Mouse (Mus musculus): ENCODE results near the gene Tnrc6b.
"Not testable (repeated sequence)": the region's sequence is repeated elsewhere in the genome, so short reads cannot be mapped to it uniquely, and the experiment has no call there.

Tnrc6b gene

DNA sequence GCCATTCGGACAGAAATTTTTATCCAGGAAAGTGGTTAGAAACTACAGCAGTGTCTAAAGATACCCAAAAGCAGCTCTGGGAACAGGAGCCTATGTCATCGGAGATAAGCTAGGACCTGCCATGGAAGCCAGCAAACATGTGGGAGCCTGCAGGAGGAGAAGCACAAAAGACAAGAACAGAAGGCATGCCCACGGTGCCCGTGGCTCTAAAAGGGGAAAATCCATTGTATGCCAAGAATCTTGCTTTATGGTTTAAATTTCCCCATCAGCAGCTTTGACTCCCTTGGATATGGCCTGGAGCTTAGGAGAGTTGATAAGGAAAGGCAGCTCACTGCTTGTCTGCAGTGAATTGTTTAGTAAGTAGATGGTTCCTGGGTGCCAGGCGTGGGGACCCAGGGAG lies 8.2 kb upstream of the Tnrc6b start:
- DNase-seq (ENCODE audit: low read depth), result no peak

DNA sequence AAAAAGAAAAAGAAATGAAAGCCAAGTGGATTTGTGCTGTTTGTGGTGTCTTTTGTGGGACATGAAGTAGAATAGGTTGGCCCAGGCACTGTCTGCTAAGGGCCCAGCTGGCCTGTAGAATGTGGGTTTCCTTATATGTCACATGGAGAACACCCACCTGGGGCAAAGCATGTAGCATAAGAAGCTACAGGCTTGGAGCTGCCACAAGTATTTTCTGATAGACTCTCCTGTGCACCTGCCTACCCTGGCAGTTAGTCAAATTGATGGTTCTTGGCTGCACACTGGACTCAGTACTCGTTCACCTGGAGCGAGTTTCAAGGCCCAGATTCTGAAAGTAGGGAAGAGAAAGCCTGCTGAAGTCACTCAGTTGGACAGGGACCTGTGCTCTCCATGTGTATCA lies 7.6 kb upstream of the Tnrc6b start:
- DNase-seq (ENCODE audit: low read depth), result no peak

DNA sequence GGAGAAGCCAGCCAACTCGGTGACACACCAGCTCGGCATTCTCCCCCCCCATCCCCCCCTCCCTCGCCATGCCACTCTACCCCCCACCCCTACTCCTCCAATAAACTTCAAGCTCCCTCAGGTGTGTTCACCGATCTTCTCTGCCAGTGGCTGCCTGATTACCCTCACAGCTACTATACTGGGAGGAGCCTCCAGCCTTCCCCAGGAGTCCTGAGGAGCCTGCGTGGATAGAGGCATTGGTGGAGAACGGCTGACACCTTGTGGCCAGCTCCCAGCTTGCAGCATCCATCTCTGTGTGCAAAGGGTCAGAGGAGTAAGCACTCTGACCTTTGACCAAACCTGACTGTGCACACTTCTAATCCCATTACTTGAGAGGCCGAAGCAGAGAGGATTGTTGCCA lies 6.8 kb upstream of the Tnrc6b start:
- peak; percentile 62 for DNase-seq (ENCODE audit: low read depth)

DNA sequence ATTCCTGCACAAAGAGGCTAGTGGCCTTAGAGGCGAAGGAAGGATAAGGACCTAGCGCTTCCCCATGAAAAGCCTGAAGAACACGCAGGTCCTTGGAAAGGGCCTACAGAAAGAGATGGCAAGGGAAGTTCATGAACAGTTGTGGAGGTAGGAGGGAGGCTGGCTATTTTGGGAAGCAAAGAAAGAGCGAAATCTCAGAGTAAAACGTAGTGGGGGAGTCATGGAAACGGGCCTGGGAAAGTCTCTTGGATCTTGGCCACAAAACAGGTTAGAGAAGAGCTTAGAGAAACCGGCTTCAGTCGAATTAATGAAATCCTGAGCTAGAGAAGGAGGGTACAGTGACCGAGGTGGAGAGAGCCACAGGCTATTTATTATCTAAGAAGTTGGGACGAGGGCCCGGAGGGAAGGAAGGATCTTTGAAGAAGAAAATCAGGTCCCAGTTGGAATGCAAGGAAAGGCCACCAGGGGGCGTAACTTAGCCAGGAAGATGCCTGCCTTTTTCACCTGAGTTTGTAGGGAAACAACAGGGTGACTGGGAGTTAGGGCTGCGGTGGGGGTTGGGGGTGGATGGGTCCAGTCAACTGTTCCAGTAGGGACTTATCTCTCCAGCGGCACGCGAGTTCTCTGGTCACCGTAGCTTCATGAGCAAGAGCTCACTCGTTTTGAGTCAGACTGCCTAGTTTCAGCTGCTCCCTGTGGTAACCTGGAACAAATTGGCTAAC lies 5.1 kb upstream of the Tnrc6b start:
- peak; percentile 75 for DNase-seq (ENCODE audit: low read depth)

DNA sequence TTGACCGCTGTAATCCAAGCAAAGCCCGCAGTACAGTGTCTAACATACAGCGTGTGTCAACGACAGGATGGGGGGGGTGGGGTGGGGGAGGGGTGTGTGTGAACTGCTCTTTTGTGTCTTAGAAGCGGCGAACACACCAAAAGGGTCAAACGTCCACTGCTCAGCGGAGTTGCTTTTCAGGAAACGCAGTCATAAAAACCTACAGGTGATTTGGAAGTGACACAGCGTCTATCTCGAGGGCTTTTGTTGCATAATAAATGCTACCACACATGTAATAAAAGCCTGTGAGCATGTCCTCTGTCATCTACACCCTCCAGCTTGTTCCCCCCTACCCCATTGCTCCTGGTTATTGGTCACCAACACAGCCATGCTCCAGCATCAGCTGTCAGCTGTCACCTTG lies 4.5 kb upstream of the Tnrc6b start:
- DNase-seq (ENCODE audit: low read depth), result no peak

DNA sequence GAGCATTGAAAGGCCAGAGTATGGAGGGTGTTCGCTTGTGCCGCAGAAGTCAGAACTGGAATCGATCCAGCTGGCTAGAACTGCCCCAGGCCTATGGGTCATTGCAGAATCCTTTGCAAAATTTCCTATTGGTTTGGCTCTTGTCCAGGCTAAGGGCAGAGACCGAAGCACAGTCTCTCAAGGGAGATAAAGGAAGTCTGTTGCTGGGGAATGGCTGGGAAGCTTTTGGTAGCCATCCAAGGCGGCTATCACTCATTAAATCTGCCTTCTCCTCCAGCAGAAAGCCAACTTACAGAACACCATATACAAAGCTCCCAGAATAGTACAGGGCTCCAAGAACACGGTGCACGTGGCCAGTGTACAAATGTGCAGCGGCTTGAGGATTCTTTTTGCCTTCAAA lies 4.0 kb upstream of the Tnrc6b start:
- DNase-seq (ENCODE audit: low read depth), result no peak

DNA sequence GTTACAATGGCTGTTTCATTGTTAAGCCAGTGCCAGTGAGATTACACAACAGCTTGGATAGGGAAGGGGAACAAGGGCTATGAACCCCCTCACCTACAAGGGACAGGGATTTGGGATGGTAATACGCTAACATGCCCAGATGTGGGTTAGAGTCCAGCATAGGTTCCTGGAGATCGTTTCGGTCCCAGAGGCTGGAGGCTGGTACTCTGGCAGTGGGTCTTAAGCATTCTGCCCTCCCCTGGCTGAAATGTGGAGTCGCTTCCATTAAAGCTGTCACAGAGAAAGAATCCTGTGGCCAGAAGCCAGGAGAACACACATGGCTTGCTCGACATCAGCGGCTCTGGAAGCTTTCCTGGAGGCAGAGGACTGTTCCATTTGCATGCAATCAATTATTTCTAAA lies 1.5 kb upstream of the Tnrc6b start:
- DNase-seq (ENCODE audit: low read depth), result no peak

DNA sequence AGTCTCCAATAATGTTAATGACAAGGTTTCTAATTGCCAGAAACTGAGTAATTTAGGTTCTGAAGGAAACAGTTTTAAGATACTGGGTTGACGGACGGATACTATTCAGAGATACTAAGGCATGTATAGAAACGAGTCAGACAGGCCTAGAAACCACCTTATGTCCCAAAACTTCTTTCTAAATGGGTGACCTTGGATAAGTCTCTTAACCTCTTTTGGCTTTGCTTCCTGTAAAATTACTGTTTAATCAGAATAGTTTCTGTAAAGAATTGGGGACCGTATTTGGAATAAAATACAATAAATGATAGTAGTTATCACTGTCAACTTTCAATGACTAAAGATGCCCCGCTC lies 881 bp upstream of the Tnrc6b start:
- no peak for DNase-seq (ENCODE audit: low read depth)

DNA sequence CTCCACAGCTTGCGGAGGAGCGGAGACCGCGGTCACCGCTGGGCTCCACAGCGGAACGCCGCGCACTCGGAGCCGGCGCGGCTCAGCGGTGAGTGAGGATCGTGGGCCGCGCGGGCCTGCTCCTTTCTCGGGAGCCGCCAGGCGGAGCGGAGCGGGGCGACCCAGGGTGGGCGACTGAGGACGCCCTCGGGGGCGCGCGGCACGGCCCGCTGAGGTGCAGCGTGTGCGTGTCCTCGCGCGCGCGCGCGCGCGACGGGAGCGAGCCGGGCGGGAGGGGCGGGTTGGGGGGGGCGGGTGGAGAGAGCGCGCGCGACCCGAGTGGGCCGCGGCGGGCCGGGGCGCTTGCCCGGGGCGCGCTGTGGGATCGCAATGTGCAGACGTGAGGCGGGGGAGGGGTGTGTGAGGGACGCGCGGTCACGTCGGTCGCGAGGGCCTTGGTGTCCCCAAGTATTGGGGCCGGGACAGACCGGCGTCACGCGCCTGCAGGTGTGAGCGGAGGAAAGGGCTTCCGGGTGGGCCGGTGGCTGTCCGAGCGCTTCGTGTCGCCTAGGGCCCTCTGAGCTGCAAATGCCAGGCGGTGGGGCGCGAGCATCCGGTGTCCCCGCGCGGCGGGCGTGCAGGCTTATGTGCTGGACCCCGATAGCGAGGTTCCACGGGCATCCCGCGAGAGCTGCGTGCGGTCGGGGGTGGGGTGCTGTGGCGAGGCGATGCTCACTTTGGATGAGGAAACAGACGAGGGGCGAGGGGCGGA lies 463 bp downstream of the Tnrc6b start:
- no peak for DNase-seq (ENCODE audit: low read depth)

DNA sequence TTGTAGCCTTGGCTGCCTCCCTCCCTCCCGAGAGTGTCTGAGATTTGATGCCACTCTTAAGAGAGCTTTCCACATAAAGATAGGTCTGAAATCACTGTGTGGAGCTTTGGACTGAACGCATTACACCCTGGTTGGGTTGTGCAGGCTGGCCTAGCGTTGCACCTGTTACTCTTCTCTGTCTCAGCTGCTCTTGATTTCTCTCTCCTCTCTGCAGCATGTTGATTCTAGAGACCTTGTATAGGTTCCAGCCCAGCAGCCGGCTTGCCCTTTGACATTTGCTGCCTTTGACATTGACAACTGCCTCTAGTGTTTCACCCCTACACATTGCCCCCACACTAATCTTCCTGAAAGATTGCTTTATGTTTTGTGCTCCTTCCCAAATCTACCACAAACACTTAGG lies 3.2 kb downstream of the Tnrc6b start:
- no peak for DNase-seq (ENCODE audit: low read depth)

DNA sequence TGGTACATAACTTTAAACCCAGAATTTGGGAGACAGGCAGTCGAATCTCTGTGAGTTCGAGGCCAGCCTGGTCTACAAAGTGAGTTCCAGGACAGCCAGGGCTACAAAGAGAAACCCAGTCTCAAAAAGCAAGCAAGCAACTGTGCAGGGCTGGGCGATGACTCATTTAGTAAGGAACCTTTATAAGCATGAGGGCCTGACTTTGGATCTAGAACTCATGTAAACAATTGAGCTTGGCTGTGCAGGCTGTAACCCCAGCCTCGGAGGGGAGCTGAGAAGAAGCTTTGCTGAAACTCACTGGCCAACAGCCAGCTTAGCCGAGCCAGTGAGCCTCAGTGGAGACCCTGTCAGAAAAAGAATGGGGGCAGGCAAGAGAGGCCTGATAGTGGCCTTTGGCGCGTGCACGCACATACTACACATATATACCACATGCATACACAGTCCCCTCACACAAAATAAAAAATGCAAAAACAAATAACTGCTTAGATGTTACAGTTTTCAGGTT lies 5.6 kb downstream of the Tnrc6b start:
- DNase-seq (ENCODE audit: low read depth), result no peak

DNA sequence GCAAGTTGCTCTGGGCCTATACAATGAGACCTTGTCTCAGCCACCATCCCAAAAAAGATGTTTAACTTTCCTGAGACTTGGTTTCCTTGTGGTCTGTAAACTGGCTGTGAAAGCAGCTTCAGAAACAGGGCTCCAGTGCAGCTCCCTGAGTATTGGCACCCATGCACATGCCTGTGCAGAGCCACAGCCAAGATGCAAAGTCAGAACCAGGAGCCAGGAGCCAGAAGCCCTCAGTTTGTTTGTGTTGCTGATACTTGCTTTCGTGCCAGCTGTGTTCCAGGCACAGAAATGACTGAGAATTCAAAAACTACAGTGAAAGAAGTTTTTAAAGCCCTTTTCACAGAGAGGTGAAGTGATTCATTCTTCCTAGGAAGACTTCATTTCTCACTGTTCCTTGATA lies 6.3 kb downstream of the Tnrc6b start:
- DNase-seq (ENCODE audit: low read depth), result no peak

DNA sequence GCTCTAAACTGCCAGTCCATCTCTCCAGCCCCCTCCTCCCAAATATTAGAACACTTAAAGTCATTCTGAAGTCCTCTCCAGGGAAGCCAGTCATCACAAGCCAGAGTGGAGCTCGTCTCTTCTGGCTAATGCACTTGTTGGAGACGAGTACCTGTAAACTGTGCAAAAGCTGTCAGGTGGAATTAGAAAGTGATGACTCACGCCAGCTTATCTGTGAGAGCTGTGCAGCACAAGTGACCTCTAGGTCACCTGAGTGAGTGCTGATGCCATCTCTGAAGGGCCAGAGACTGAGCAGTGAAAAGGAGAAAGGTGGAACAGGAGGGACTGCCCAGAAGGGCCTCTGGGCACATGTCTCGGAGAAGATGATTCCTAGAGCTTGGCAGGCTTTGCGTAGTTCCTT lies 9.1 kb downstream of the Tnrc6b start:
- DNase-seq (ENCODE audit: low read depth), result no peak

DNA sequence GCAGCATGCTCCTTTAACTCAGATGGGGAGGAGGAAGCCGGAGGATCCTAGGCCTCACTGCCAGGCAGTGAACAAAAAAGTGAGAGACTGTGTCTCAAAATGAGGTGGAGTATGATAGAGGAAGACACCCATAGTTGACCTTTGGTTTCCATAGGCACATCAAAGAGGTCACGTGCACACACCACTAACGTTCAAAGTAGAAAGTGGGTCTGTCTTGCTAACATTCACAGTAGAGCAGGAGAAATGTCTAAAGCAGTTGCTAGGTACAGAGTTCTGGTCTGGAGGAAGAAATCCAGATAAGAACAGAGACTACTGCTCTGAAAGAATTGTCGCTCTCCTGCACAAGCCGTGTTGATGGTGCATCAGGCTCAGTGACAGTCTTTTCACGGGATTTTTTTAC lies 10.7 kb downstream of the Tnrc6b start:
- no peak for DNase-seq (ENCODE audit: low read depth)

DNA sequence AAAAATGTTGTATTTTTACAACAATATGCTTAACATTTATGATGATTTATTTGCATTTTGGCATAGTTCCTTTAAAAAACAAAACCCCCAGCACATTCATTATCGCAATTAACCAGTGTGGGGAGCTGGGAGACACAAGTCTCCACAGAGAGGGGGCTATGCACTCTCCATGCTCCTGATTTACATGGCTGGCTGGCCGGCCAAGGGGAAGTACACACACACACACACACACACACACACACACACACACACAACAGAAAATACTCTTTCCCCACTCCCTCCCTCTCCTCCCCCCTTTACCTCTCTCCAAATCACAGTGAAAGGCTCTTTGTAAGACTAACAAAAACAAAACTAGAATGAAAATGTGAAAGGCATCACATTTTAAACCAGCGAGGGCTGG lies 11.3 kb downstream of the Tnrc6b start:
- no peak for DNase-seq (ENCODE audit: low read depth)

DNA sequence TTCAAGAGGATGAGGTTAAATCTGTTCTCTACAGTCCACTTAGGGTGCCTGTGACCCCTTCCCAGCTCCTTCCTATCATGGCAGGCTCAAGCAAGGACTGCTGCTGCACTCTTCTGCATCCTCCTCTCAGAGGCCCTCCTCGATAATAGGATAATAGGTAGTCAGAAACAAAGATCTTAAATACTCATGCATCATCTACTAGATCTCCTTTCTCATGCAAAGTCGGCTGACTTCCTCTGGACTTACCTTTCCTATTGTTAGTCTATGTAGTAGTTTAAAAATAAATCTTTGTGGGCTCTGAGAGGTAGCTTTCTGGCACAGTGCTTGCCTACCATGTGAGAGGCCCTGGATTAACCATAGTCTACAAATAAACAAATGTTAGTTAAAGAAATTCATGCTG lies 18.4 kb downstream of the Tnrc6b start:
- DNase-seq (ENCODE audit: low read depth), result no peak

DNA sequence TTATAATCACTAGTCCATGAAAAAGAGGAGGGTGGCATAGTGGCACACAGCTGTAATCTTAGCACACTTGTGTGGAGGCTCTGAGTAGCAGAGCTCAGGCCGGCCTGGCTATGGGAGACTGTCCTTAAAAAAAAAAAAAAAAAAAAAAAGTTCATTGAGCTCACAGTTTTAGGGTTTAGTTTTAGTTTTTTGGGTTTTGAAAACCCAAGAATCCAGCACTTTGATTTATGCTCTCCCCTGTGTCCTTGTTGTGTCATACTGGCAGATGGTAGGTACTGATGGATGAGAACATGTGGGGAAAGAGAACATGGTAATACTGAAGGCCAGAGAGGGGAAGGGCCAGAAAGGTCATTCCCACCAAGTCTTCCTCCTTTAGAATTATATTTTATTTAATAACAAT lies 19.9 kb downstream of the Tnrc6b start:
- DNase-seq (ENCODE audit: low read depth), result no peak

DNA sequence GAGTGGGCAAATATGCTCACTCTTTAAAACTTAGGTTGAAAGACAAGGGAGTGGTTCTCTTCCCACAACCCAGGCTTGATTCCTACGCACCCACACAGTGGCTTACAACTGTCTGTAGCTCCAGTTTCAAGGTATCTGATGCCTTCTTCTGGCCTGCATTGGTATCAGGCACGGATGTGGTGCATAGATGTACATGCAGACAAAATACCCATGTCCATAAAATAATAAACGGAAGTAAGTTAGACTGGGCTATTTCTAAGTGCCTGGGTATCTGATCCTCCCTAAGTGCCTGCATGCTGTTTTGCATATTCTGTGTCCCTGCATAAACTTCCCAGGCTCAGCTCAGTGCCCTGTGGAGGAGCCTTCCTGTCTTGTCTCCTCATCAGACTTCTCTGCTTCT lies 20.4 kb downstream of the Tnrc6b start:
- no peak for DNase-seq (ENCODE audit: low read depth)

DNA sequence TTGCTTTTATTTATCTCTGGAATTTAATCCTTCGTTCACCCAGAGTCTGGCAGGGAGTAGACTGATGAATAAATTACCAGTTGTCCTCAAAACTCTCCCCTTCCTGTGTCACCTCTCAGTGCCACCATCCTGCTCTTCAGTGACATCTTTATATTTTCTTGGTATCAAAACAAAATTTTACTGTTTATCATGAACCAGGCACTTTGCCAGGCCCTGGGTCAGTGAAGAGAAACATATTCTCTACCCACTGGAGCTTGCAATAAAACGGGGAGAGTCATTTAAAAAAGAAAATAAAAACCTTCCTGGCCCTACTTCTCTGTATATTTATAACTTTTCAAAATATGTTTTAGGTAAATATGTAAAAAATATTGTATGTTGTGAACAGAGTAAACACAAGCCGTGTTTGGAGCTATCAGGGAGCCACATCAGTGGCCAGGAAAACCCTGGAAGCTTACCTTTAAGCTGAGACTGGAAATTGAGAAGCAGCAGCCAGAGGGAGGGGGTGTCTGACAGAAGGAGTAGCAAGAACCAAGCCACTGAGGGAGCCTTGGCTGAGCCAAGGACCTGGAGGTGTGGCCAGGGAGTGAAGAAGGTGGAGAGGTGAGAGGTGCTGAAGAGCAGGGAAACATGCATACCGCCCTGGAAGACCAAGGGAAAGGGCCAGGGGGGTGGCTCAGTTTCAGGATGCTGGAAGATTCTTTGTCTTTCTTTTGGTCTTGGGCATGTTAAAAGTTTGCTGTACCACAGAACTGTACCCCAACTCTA lies 21.3 kb downstream of the Tnrc6b start:
- DNase-seq (ENCODE audit: low read depth), result no peak

DNA sequence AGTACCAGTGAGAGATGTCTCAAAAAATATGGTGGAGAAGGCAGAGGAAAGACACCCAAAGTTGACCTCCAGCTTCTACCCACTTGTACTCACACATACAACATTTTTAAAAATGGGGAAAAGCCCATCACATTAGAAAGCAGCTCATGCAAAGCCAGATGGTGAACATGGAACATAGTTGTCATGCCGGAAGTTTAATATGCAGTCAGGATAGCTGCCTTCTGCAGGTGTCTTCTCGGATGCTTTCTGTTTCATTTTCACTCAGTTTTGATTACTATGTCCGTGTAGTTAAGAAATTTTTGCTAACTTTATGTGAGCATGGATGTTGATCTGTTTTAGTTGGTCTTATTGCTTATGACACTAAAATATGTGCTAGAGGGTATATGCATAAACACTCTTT lies 24.2 kb downstream of the Tnrc6b start:
- no peak for DNase-seq (ENCODE audit: low read depth)

DNA sequence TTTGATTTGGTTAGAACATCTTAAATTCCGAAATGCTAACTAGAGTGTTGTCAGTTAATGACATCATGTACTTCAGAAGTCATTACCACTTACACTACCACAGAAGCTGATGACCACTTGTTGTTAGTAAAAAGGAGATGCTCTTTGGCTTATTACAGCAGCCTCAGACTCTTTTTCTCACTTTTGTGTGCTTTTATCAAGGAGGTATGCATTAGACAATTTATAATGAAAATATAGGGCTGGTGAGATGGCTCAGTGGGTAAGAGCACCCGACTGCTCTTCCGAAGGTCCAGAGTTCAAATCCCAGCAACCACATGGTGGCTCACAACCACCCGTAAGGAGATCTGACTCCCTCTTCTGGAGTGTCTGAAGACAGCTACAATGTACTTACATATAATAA lies 24.6 kb downstream of the Tnrc6b start:
- DNase-seq (ENCODE audit: low read depth), result not testable (repeated sequence)

DNA sequence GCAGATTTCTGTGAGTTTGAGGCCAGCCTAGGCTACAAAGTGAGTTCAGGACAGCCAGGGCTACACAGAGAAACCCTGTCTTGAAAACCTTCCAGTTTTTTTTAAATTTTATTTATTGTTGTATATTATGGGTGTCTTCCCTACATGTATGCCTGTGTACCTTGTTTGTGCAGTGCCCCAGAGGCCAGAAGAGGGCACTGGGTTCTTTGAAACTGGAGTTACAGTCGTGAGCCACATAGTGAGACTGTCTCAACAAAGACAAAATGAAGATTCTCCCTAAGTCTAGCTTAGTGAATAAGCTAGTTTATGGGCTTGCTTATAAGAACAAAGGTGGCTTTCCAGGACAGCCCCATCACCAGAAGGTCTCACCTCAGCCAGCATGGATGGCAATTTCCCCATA lies 25.4 kb downstream of the Tnrc6b start:
- DNase-seq (ENCODE audit: low read depth), result no peak

DNA sequence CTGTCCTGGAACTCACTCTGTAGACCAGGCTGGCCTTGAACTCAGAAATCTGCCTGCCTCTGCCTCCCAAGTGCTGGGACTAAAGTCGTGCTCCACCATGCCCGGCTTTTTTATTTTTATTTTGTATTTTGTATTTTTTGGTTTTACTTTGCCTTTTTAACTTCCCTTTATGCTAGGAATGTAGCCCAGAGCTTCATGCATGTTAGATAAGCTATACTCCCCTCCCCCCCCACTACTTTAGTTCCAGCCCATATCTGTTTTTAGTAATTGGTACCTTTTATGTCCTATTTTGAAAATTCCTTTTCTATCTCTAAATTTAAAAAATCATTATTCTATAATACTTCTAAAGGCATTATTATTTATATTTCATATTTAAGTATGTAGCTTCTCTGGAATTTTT lies 27.1 kb downstream of the Tnrc6b start:
- no peak for DNase-seq (ENCODE audit: low read depth)

All from c-Kit-positive CD71-positive TER-119-negative erythroid progenitor cells, embryonic 14.5 days (primary cell).